Comparison of ENCODE assay signal across 8 mouse cellular contexts in genomic region chr9:123850705-123851061, GRCm38 (mm10). TPM values are rescaled to one million over a fixed set of nuclear protein-coding genes. Genes with fewer than 3 reads are reported as not detected.
A peak's percentile ranks its signal among the peaks of the same experiment; 100 is the strongest.
DNase-seq lines count a peak whose midpoint lies in the region; ATAC-seq and TF ChIP-seq lines count a peak whose summit lies in the region.

No protein-coding gene starts in this region.

- no peaks in the 10 kb centered on the region for H3K36me3 ChIP-seq in hindbrain, postnatal 0 days (ENCODE audit: insufficient read depth, low read length)
- no peaks in the 10 kb centered on the region for H3K36me3 ChIP-seq in liver, postnatal 0 days (replicated peaks; ENCODE audit: insufficient read depth, low read length)
- H3K36me3 ChIP-seq in neural tube, embryonic 14.5 days (ENCODE audit: control insufficient read depth, insufficient read depth, low read length): no peaks in the 10 kb centered on the region

- peak overlapping the region; percentile 91 for H3K27ac ChIP-seq in hindbrain, postnatal 0 days
- peak overlapping the region; percentile 97 for H3K27ac ChIP-seq in liver, postnatal 0 days (ENCODE audit: low read depth)
- no peak overlapping the region for H3K27ac ChIP-seq in neural tube, embryonic 14.5 days (ENCODE audit: low read depth, low read length)

- TF ChIP-seq CTCF in hindbrain, postnatal 0 days (IDR thresholded peaks at IDR 0.05; ENCODE audit: low read depth): no peak
- TF ChIP-seq CTCF in liver, postnatal 0 days (IDR thresholded peaks at IDR 0.05; ENCODE audit: low read depth): no peak

- TF ChIP-seq EP300 in liver, postnatal 0 days (IDR thresholded peaks at IDR 0.05; ENCODE audit: low read depth): 0 out of 2 replicates have a peak, but pooled peaks have one; percentile 11

- 7% methylated on average over 2 of the region's 2 CpGs for WGBS in hindbrain, postnatal 0 days
- WGBS in liver, postnatal 0 days (ENCODE audit: insufficient replicate concordance): 0% methylated on average over 2 of the region's 2 CpGs
- 29% methylated on average over 2 of the region's 2 CpGs for WGBS in neural tube, embryonic 14.5 days

- ATAC-seq in hindbrain, postnatal 0 days: no peak
- peak; percentile 24 for ATAC-seq in liver, postnatal 0 days
- no peak for ATAC-seq in neural tube, embryonic 14.5 days (ENCODE audit: low read depth)
- no peak for ATAC-seq in frontal cortex, adult (ENCODE audit: low TSS enrichment)

- peak overlapping the region; percentile 64 for H3K9ac ChIP-seq in hindbrain, postnatal 0 days (replicated peaks; ENCODE audit: low read length)
- peak overlapping the region; percentile 91 for H3K9ac ChIP-seq in liver, postnatal 0 days (replicated peaks)
- 0 out of 2 replicates have a peak overlapping the region, but pooled peaks have one; percentile 11 for H3K9ac ChIP-seq in neural tube, embryonic 14.5 days (replicated peaks; ENCODE audit: low read depth, low read length)

- peaks cover 4% of the 10 kb centered on the region for H3K4me1 ChIP-seq in hindbrain, postnatal 0 days (ENCODE audit: insufficient read depth, low read length)
- H3K4me1 ChIP-seq in liver, postnatal 0 days (ENCODE audit: insufficient read depth): peaks cover 20% of the 10 kb centered on the region
- 0 out of 2 replicates have a peak, but pooled peaks cover 5% of the 10 kb centered on the region for H3K4me1 ChIP-seq in neural tube, embryonic 14.5 days (ENCODE audit: control insufficient read depth, insufficient read depth, low read length)

- no peaks in the 10 kb centered on the region for H3K27me3 ChIP-seq in hindbrain, postnatal 0 days (ENCODE audit: insufficient read depth, low read length)
- H3K27me3 ChIP-seq in liver, postnatal 0 days (ENCODE audit: insufficient read depth, low read length): no peaks in the 10 kb centered on the region
- no peaks in the 10 kb centered on the region for H3K27me3 ChIP-seq in neural tube, embryonic 14.5 days (ENCODE audit: control insufficient read depth, insufficient read depth, low read length)

- peak overlapping the region; percentile 84 for H3K4me2 ChIP-seq in hindbrain, postnatal 0 days (ENCODE audit: low read depth, low read length)
- H3K4me2 ChIP-seq in liver, postnatal 0 days (ENCODE audit: low read depth, low read length): peak overlapping the region; percentile 76
- H3K4me2 ChIP-seq in neural tube, embryonic 14.5 days (ENCODE audit: low read depth, low read length): peak overlapping the region; percentile 67

- peak overlapping the region; percentile 85 for H3K4me3 ChIP-seq in hindbrain, postnatal 0 days (ENCODE audit: low read length)
- H3K4me3 ChIP-seq in liver, postnatal 0 days (ENCODE audit: low read depth, low read length): peak overlapping the region; percentile 75
- peak overlapping the region; percentile 51 for H3K4me3 ChIP-seq in neural tube, embryonic 14.5 days (ENCODE audit: low read depth, low read length)

- DNase-seq in layer of hippocampus, adult 11-12 months (ENCODE audit: low spot score): peak; percentile 51
- DNase-seq in layer of hippocampus, adult 8-10 months (ENCODE audit: low spot score in 2 of 2): no peak
- DNase-seq in brain, adult 2 months (ENCODE audit: low read depth, low spot score): peak; percentile 33
- DNase-seq in gastrocnemius, adult 18-20 months (ENCODE audit: low spot score): peak; percentile 55
- peak; percentile 32 for DNase-seq in hindbrain, postnatal 0 days (ENCODE audit: low spot score)
- peak; percentile 70 for DNase-seq in liver, postnatal 0 days

- no peaks in the 10 kb centered on the region for H3K9me3 ChIP-seq in hindbrain, postnatal 0 days (ENCODE audit: low read length)
- H3K9me3 ChIP-seq in liver, postnatal 0 days (ENCODE audit: low read length): no peaks in the 10 kb centered on the region
- no peaks in the 10 kb centered on the region for H3K9me3 ChIP-seq in neural tube, embryonic 14.5 days (ENCODE audit: control insufficient read depth, low read length)

RNA-seq across cellular contexts. Expression of gene Fyco1, which starts 1.0 kb away (rescaled TPM):
- total RNA-seq in layer of hippocampus, adult 8-10 months (2022): 10 to 100 TPM; 43.9 to 50.5 (median 46.7) TPM
- total RNA-seq in gastrocnemius, adult 18-20 months (2021): 100 to 1,000 TPM; 179 to 183 TPM
- total RNA-seq in hindbrain, postnatal 0 days (2014; rRNA removed): 10.1 and 11.9 TPM in 2 replicates
- 8.2 and 8.6 TPM in 2 replicates for polyA plus RNA-seq in hindbrain, postnatal 0 days (2015; fragmentation: Nextera tagmentation; extraction: Ambion mirVana)
- 3.3 and 4.3 TPM in 2 replicates for polyA plus RNA-seq in liver, postnatal 0 days (2015; fragmentation: Nextera tagmentation; extraction: Ambion mirVana)
- 11.2 and 13.5 TPM in 2 replicates for polyA plus RNA-seq in neural tube, embryonic 14.5 days (2014; fragmentation: Nextera tagmentation; extraction: Ambion mirVana)

RNA-seq across cellular contexts. Expression of gene Xcr1, which starts 11.1 kb away (rescaled TPM):
- total RNA-seq in layer of hippocampus, adult 8-10 months (2022): not detected
- not detected for total RNA-seq in gastrocnemius, adult 18-20 months (2021)
- total RNA-seq in hindbrain, postnatal 0 days (2014; rRNA removed): not detected in 2 replicates
- polyA plus RNA-seq in hindbrain, postnatal 0 days (2015; fragmentation: Nextera tagmentation; extraction: Ambion mirVana): 0.05 and 0.10 TPM in 2 replicates
- 0.11 TPM in 2 replicates for polyA plus RNA-seq in liver, postnatal 0 days (2015; fragmentation: Nextera tagmentation; extraction: Ambion mirVana)
- polyA plus RNA-seq in neural tube, embryonic 14.5 days (2014; fragmentation: Nextera tagmentation; extraction: Ambion mirVana): 0.04 and 0.09 TPM in 2 replicates

RNA-seq across cellular contexts. Expression of gene Cxcr6, which starts 44.4 kb away (rescaled TPM):
- not detected for total RNA-seq in layer of hippocampus, adult 8-10 months (2022)
- total RNA-seq in gastrocnemius, adult 18-20 months (2021): under 1 TPM in 1 of 2 experiments, not detected in 1; 0.12 TPM
- not detected in 2 replicates for total RNA-seq in hindbrain, postnatal 0 days (2014; rRNA removed)
- polyA plus RNA-seq in hindbrain, postnatal 0 days (2015; fragmentation: Nextera tagmentation; extraction: Ambion mirVana): 0.18 TPM in 1 of 2 replicates, not detected in the other
- polyA plus RNA-seq in liver, postnatal 0 days (2015; fragmentation: Nextera tagmentation; extraction: Ambion mirVana): 0.49 and 0.56 TPM in 2 replicates
- polyA plus RNA-seq in neural tube, embryonic 14.5 days (2014; fragmentation: Nextera tagmentation; extraction: Ambion mirVana): 0.17 and 0.18 TPM in 2 replicates

Comparison
In these comparisons a context has a peak if more than half of its experiments do, and no peak if none do; other contexts are left out.
1. DNase-seq: peak in layer of hippocampus, adult 11-12 months (single experiment), brain, adult 2 months (single experiment), gastrocnemius, adult 18-20 months (single experiment), hindbrain, postnatal 0 days (single experiment) and liver, postnatal 0 days (single experiment); none in layer of hippocampus, adult 8-10 months (0 of 2).
2. H3K9ac ChIP-seq: peak in every context shown above with its lines; median percentile 91 in liver, postnatal 0 days; 64 in hindbrain, postnatal 0 days; 11 in neural tube, embryonic 14.5 days.
3. Peak in every context shown above with its lines, with median percentiles within 50 percentile points of each other: H3K4me2 ChIP-seq and H3K4me3 ChIP-seq.